ENCODE assay signal across 21 mouse cellular contexts in genomic region chr3:109585946-109586345, GRCm38 (mm10).
"Had no signal": no experiment of that assay in that cellular context is flagged by ENCODE, and none has a peak within 500 bp of the region (broad histone marks: within the 10 kb centered on the region; RNA-seq: fewer than 3 reads in every experiment).

No protein-coding gene starts in this region.

- DNase-seq: gastrocnemius, adult 2 months; gastrocnemius, postnatal 10 days; gastrocnemius, postnatal 25 days; heart, adult 18-20 months; heart, postnatal 10 days; heart, postnatal 4 days; kidney, adult 8-10 months; kidney, postnatal 10 days; liver; liver, embryonic 13.5 days had no signal

- H3K27ac ChIP-seq: gastrocnemius, adult 2 months; heart, embryonic 10.5 days; hindbrain, embryonic 10.5 days; hindbrain, embryonic 12.5 days; hindbrain, embryonic 14.5 days; intestine, embryonic 15.5 days; layer of hippocampus, adult 2 months; left cerebral cortex, adult 2 months; limb, embryonic 10.5 days; limb, embryonic 12.5 days; liver, embryonic 13.5 days; liver, embryonic 15.5 days had no signal

- H3K27me3 ChIP-seq: heart, embryonic 12.5 days; hindbrain, embryonic 12.5 days; intestine, embryonic 15.5 days; limb, embryonic 12.5 days; liver, embryonic 13.5 days; liver, embryonic 15.5 days had no signal

- H3K4me1 ChIP-seq: heart, embryonic 10.5 days; heart, embryonic 12.5 days; hindbrain, embryonic 10.5 days; hindbrain, embryonic 12.5 days; intestine, embryonic 15.5 days; limb, embryonic 10.5 days; limb, embryonic 12.5 days; liver, embryonic 13.5 days; liver, embryonic 15.5 days had no signal

- H3K4me3 ChIP-seq: gastrocnemius, adult 2 months; heart, embryonic 10.5 days; heart, embryonic 12.5 days; hindbrain, embryonic 10.5 days; hindbrain, embryonic 12.5 days; intestine, embryonic 15.5 days; layer of hippocampus, adult 2 months; left cerebral cortex, adult 2 months; limb, embryonic 10.5 days; limb, embryonic 12.5 days; liver, embryonic 13.5 days; liver, embryonic 15.5 days had no signal

- H3K36me3 ChIP-seq: heart, embryonic 10.5 days; heart, embryonic 12.5 days; hindbrain, embryonic 10.5 days; hindbrain, embryonic 12.5 days; intestine, embryonic 15.5 days; limb, embryonic 10.5 days; limb, embryonic 12.5 days; liver, embryonic 13.5 days; liver, embryonic 15.5 days had no signal
